Mouse (Mus musculus) heart, embryonic 15.5 days (tissue): ENCODE measurements at regions not wholly inside any gene's neighbourhood (a gene's known extent, or its start where the extent isn't known, plus 50 kb on each side); places are given as distances from the start of the nearest gene placed in this dataset.
A peak's percentile ranks its signal among the peaks of the same experiment; 100 is the strongest.

Experiments
- ATAC-seq: fragments of 200-750 bp; cut with Nextera tagmentation; replicated peaks from 2 replicates; pipeline ENCODE4 v1.8.0; 2017; ENCODE audit warnings: low read depth, moderate TSS enrichment; ENCODE audit not compliant: insufficient number of reproducible peaks, insufficient read depth, low FRiP score
- H3K27ac ChIP-seq: fragments of 300-500 bp; sonication (generic); 2 replicates; pipeline ENCODE4 v1.5.1; 2015; ENCODE audit warnings: mild to moderate bottlenecking, inconsistent platforms
- H3K27me3 ChIP-seq: fragments of 300-500 bp; sonication (generic); 2 replicates; pipeline ENCODE4 v1.6.1; 2015; ENCODE audit warnings: inconsistent platforms
- H3K36me3 ChIP-seq: fragments of 300-500 bp; sonication (generic); 2 replicates; pipeline ENCODE4 v1.6.1; 2015; ENCODE audit warnings: mild to moderate bottlenecking, inconsistent platforms
- H3K4me1 ChIP-seq: fragments of 300-500 bp; sonication (generic); replicated peaks from 2 replicates; pipeline ENCODE4 v1.6.1; 2015; ENCODE audit warnings: inconsistent platforms
- H3K4me2 ChIP-seq: fragments of 300-500 bp; sonication (generic); 2 replicates; pipeline ENCODE4 v1.6.1; 2015; ENCODE audit warnings: inconsistent platforms, mild to moderate bottlenecking, moderate library complexity
- H3K4me3 ChIP-seq: fragments of 300-500 bp; sonication (generic); 2 replicates; pipeline ENCODE4 v1.5.1; 2015; ENCODE audit warnings: mild to moderate bottlenecking, inconsistent platforms
- H3K9ac ChIP-seq: fragments of 300-500 bp; sonication (generic); 2 replicates; pipeline ENCODE4 v1.6.1; 2015; ENCODE audit warnings: mild to moderate bottlenecking, inconsistent platforms
- H3K9me3 ChIP-seq: fragments of 300-500 bp; sonication (generic); replicated peaks from 2 replicates; pipeline ENCODE4 v1.6.1; 2016; ENCODE audit warnings: inconsistent platforms
- WGBS: fragments of 180-500 bp; shearing (Covaris S2); methylation state at CpG from one replicate; pipeline ENCODE4 v1.1.7; 2015; ENCODE audit warnings: mixed read lengths; 5-methylcytosine and 5-hydroxymethylcytosine counted together

DNA sequence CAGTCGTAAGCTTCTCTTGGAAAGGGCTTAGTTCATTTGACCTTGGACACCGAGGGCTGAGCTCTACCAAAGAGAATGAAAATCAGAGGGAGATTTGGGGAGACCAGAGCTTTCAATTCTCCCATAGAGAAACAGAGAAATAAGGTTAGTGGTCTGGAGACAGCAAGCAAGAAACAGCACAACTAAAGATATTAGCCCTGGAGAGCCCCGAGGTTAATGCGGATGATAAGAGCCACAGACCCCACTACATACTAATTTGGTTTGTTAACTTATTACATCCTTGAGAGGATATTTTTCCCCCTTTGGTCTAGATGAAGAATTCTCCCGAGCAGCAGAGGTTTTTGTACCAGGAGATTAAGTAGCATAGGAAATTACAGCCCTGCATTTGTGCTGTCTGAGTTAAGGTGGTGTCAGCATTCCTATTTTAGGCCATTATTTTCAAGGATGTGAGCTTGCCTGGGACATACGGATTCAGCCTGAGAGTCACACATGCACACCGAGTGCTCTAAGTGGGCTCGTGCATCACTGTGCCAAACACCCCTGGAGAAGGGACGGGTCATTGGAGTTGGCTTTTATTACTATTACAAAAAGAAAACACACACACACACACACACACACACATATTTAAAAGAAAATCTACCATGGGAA, 147.4 kb upstream of the C9orf72 start:
- H3K27ac ChIP-seq, result no peak overlapping the region
- H3K9me3 ChIP-seq, result no peaks in the 10 kb centered on the region
- 55% methylated on average over 9 of the region's 9 CpGs for WGBS

GRCm38 (mm10) chr4:35372528-35373212, 146.7 kb upstream of the C9orf72 start:
- no peak for ATAC-seq
- no peak overlapping the region for H3K27ac ChIP-seq
- 25% methylated on average over 8 of the region's 8 CpGs for WGBS
- H3K4me3 ChIP-seq, result no peak overlapping the region
- H3K9me3 ChIP-seq, result no peaks in the 10 kb centered on the region
- H3K4me1 ChIP-seq, result no peaks in the 10 kb centered on the region
- no peaks in the 10 kb centered on the region for H3K27me3 ChIP-seq
- H3K36me3 ChIP-seq, result no peaks in the 10 kb centered on the region
- H3K9ac ChIP-seq, result no peak overlapping the region
- H3K4me2 ChIP-seq, result no peak overlapping the region

More for the DNA sequence above, 147.4 kb upstream of the C9orf72 start:
- ATAC-seq, result no peak
- Histone ChIP-seq H3K4me2 (no peak overlapping the region), H3K36me3 (no peaks in the 10 kb centered on the region), H3K4me1 (no peaks in the 10 kb centered on the region), H3K4me3 (no peak overlapping the region), H3K9ac (no peak overlapping the region), H3K27me3 (no peaks in the 10 kb centered on the region)

- ATAC-seq, result no peak
- H3K4me2 ChIP-seq, result no peak overlapping the region
- WGBS, result 62% methylated on average over 7 of the region's 7 CpGs
- no peaks in the 10 kb centered on the region for H3K36me3 ChIP-seq
- H3K27ac ChIP-seq, result no peak overlapping the region
- no peaks in the 10 kb centered on the region for H3K27me3 ChIP-seq
- H3K4me3 ChIP-seq, result no peak overlapping the region
- H3K9me3 ChIP-seq, result no peaks in the 10 kb centered on the region
- H3K4me1 ChIP-seq, result no peaks in the 10 kb centered on the region
- no peak overlapping the region for H3K9ac ChIP-seq
Observed at GRCm38 (mm10) chr4:35364161-35364560, 138.2 kb upstream of the C9orf72 start.

- Histone ChIP-seq H3K9me3 (no peaks in the 10 kb centered on the region), H3K27ac (no peak overlapping the region), H3K27me3 (no peaks in the 10 kb centered on the region), H3K4me2 (no peak overlapping the region), H3K9ac (no peak overlapping the region), H3K4me1 (no peaks in the 10 kb centered on the region; the same call in 1 of the 2 replicates), H3K36me3 (no peaks in the 10 kb centered on the region), H3K4me3 (no peak overlapping the region)
- no peak for ATAC-seq
- WGBS, result 87% methylated on average over 3 of the region's 3 CpGs
Observed at GRCm38 (mm10) chr4:35362176-35362575, 136.2 kb upstream of the C9orf72 start.

DNA sequence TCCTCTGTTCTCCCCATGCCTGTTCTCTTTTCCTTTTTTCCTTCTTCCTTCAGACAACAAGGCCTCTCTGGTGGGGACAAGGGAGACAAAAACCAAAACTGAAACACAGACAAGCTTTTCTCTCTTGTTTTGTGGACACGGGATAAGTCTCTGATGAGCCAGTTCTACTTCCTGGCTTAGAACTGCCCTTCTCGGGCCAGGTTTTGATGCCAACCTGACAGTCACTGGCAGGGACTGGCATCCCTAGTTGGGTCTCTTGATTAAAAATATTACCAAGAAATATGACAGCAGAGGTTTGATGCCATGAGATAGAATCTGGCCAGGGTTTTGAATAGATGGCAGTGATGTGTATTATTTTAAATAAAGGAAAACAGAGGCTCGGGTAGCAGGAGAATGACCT, 133.4 kb upstream of the C9orf72 start:
- H3K9me3 ChIP-seq, result no peaks in the 10 kb centered on the region
- no peak overlapping the region for H3K4me2 ChIP-seq
- H3K36me3 ChIP-seq, result no peaks in the 10 kb centered on the region
- 70% methylated on average over 3 of the region's 3 CpGs for WGBS
- H3K9ac ChIP-seq, result no peak overlapping the region
- H3K27me3 ChIP-seq, result no peaks in the 10 kb centered on the region
- no peak overlapping the region for H3K27ac ChIP-seq
- H3K4me3 ChIP-seq, result no peak overlapping the region
- H3K4me1 ChIP-seq, result peaks cover 3% of the 10 kb centered on the region
- ATAC-seq, result no peak

- H3K4me2 ChIP-seq, result no peak overlapping the region
- H3K4me3 ChIP-seq, result no peak overlapping the region
- no peaks in the 10 kb centered on the region for H3K9me3 ChIP-seq
- peaks cover 3% of the 10 kb centered on the region for H3K4me1 ChIP-seq
- peak overlapping the region; percentile 27; the same call in 1 of the 2 replicates for H3K27ac ChIP-seq
- no peak overlapping the region for H3K9ac ChIP-seq
- WGBS, result 74% methylated on average over 12 of the region's 12 CpGs
- no peak for ATAC-seq
- no peaks in the 10 kb centered on the region for H3K27me3 ChIP-seq
- H3K36me3 ChIP-seq, result no peaks in the 10 kb centered on the region
Observed at GRCm38 (mm10) chr4:35356904-35357563, 131.1 kb upstream of the C9orf72 start.

DNA sequence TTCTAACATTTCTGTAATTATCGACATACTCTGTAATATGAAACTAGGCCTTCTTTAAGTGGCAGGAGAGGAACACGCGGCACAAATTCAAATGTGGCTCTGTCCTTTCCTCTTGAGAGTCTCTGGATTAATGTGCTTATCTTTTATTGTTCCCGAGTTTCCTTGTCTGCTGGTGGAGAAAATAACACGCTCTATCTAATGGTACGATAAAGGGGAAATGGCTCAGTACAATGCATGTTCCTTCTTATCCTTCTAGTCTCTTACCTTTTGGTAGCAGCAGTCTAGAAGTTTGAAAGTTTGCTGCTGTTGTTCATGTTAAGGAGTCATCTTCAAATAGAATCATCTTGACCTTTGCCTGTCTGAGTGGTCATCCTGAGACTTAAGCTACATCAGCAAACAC, 130.1 kb upstream of the C9orf72 start:
- no peaks in the 10 kb centered on the region for H3K27me3 ChIP-seq
- no peak overlapping the region for H3K4me3 ChIP-seq
- no peak overlapping the region for H3K27ac ChIP-seq
- H3K9me3 ChIP-seq, result no peaks in the 10 kb centered on the region
- 35% methylated on average over 6 of the region's 6 CpGs for WGBS
- no peak overlapping the region for H3K4me2 ChIP-seq
- no peak for ATAC-seq
- peaks cover 3% of the 10 kb centered on the region for H3K4me1 ChIP-seq
- H3K9ac ChIP-seq, result no peak overlapping the region
- H3K36me3 ChIP-seq, result no peaks in the 10 kb centered on the region

DNA sequence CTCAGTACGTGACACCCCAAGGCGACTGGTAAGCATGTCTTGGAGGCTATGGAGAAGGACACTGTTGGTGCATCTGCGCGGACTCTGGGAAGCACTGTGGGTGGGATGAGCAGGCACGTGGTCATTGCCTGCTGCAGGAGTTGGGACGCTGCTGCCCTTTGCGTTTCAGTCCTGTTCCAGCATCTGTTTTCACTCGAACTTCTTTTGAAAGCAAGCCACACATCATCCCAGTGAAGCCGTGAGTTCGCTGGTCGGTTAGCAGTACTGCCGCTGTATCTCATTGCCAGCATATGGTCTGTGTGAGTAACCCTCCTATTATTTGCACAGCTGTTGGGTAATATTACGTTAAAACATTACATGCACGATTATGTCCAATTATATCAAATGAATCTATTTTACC, 128.1 kb upstream of the C9orf72 start:
- no peak overlapping the region for H3K4me3 ChIP-seq
- H3K4me2 ChIP-seq, result no peak overlapping the region
- H3K27ac ChIP-seq, result no peak overlapping the region
- H3K36me3 ChIP-seq, result no peaks in the 10 kb centered on the region
- no peak for ATAC-seq
- H3K27me3 ChIP-seq, result no peaks in the 10 kb centered on the region
- peaks cover 3% of the 10 kb centered on the region for H3K4me1 ChIP-seq
- WGBS, result 63% methylated on average over 14 of the region's 14 CpGs
- no peak overlapping the region for H3K9ac ChIP-seq
- H3K9me3 ChIP-seq, result no peaks in the 10 kb centered on the region

DNA sequence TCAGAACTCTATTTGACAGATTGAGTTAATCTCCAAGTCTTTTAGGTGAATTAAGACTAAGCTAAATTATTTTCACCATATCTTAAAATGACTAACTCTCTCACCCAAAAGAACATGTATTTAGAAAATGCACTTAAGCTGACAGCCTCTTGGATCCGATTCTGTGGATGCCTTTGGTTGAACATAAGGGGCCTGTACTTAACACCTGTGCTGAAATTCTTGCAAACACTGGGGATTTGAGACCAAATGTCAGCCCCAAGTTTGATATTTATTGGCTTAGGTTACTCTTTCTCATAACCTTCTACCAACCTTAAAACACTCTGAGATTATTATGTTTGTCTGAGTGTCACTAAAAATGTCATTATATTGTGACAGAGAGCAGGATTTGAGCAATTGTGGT, 126.6 kb upstream of the C9orf72 start:
- Histone ChIP-seq H3K27me3 (no peaks in the 10 kb centered on the region), H3K9ac (no peak overlapping the region), H3K9me3 (no peaks in the 10 kb centered on the region), H3K27ac (no peak overlapping the region), H3K4me2 (no peak overlapping the region), H3K4me3 (no peak overlapping the region), H3K36me3 (no peaks in the 10 kb centered on the region), H3K4me1 (peaks cover 3% of the 10 kb centered on the region)
- no peak for ATAC-seq
- 59% methylated on average over 1 of the region's 1 CpGs for WGBS

DNA sequence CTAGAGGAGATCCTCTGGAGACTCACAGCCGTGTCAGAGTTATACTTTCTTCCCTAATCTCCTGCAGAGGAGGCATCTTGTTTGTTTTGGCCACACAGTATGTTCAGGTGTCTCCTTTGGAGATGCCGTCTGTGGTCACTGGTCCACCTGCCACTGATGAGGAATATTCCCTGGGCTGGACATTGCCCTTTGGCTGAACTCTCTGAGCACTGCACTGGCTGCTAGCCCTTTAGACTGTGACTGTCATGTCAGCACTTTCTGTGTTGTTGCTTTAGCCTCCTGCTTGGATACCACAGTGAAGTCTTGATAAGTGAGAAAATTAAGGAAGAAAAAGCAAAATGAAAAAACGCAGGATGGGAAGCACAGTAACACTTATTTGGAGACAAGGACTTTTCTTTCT, 124.5 kb upstream of the C9orf72 start:
- Histone ChIP-seq H3K9ac (no peak overlapping the region), H3K27me3 (no peaks in the 10 kb centered on the region), H3K4me3 (no peak overlapping the region), H3K4me1 (no peaks in the 10 kb centered on the region), H3K4me2 (no peak overlapping the region), H3K36me3 (no peaks in the 10 kb centered on the region), H3K27ac (no peak overlapping the region), H3K9me3 (no peaks in the 10 kb centered on the region)
- ATAC-seq, result no peak
- WGBS, result 34% methylated on average over 3 of the region's 3 CpGs

GRCm38 (mm10) chr4:35347609-35348008, 121.6 kb upstream of the C9orf72 start:
- H3K4me1 ChIP-seq, result no peaks in the 10 kb centered on the region
- no peak overlapping the region for H3K9ac ChIP-seq
- no peak overlapping the region for H3K4me3 ChIP-seq
- H3K4me2 ChIP-seq, result no peak overlapping the region
- no peak overlapping the region for H3K27ac ChIP-seq
- ATAC-seq, result no peak
- H3K27me3 ChIP-seq, result no peaks in the 10 kb centered on the region
- H3K36me3 ChIP-seq, result no peaks in the 10 kb centered on the region
- WGBS, result 86% methylated on average over 3 of the region's 3 CpGs
- no peaks in the 10 kb centered on the region for H3K9me3 ChIP-seq
